Mouse (Mus musculus) embryonic facial prominence, embryonic 11.5 days (tissue): ENCODE results near the gene Ankrd22. TPM values are rescaled to one million over a fixed set of nuclear protein-coding genes. Genes with fewer than 3 reads are reported as not detected.

Source experiments
- ATAC-seq: fragments of 200-750 bp; cut with Nextera tagmentation; replicated peaks from 2 replicates; pipeline ENCODE4 v1.8.0; 2017; ENCODE audit warnings: low read depth; ENCODE audit not compliant: insufficient number of reproducible peaks, low FRiP score, low TSS enrichment
- DNase-seq: peaks from one replicate; pipeline ENCODE4 v3.0.0-alpha.2; 2015; ENCODE audit warnings: low spot score
- H3K27ac ChIP-seq: fragments of 300-500 bp; sonication (generic); replicated peaks from 2 replicates; pipeline ENCODE4 v1.5.1; 2014; ENCODE audit warnings: mild to moderate bottlenecking, low read depth, low read length, control low read depth
- H3K27me3 ChIP-seq: fragments of 300-500 bp; sonication (generic); 2 replicates; pipeline ENCODE4 v1.6.1; 2014; ENCODE audit warnings: mild to moderate bottlenecking, low read length, moderate library complexity, mixed read lengths; ENCODE audit not compliant: control insufficient read depth, insufficient read depth
- H3K36me3 ChIP-seq: fragments of 300-500 bp; sonication (generic); replicated peaks from 2 replicates; pipeline ENCODE4 v1.6.1; 2014; ENCODE audit warnings: low read depth, mild to moderate bottlenecking, low read length, moderate library complexity, mixed read lengths; ENCODE audit not compliant: control insufficient read depth, insufficient read depth
- H3K4me1 ChIP-seq: fragments of 300-500 bp; sonication (generic); 2 replicates; pipeline ENCODE4 v1.6.1; 2014; ENCODE audit warnings: low read length, mixed read lengths; ENCODE audit not compliant: control insufficient read depth, insufficient read depth
- H3K4me2 ChIP-seq: fragments of 300-500 bp; sonication (generic); 2 replicates; pipeline ENCODE4 v1.6.1; 2014; ENCODE audit warnings: low read depth, mild to moderate bottlenecking, control low read depth, low read length, moderate library complexity
- H3K4me3 ChIP-seq: fragments of 300-500 bp; sonication (generic); 2 replicates; pipeline ENCODE4 v1.5.1; 2014; ENCODE audit warnings: low read depth, low read length, control low read depth
- H3K9ac ChIP-seq: fragments of 300-500 bp; sonication (generic); replicated peaks from 2 replicates; pipeline ENCODE4 v1.6.1; 2014; ENCODE audit warnings: mild to moderate bottlenecking, control low read depth, low read length
- H3K9me3 ChIP-seq: fragments of 300-500 bp; sonication (generic); replicated peaks from 2 replicates; pipeline ENCODE4 v1.6.1; 2016; ENCODE audit warnings: mild to moderate bottlenecking, low read length, inconsistent platforms, mixed read lengths; ENCODE audit not compliant: control insufficient read depth
- WGBS: fragments of 180-500 bp; shearing (Covaris S2); extraction: QIAGEN DNeasy Blood & Tissue Kit; methylation state at CpG from one replicate; pipeline ENCODE4 v1.1.7; 2014; 5-methylcytosine and 5-hydroxymethylcytosine counted together
- polyA plus RNA-seq: library from polyadenylated mRNA; unstranded; fragments of >200 nt; fragmentation: Nextera tagmentation; extraction: Ambion mirVana; gene quantifications from 2 replicates; pipeline ENCODE4 v1.2.1, GENCODE M21; 2014

Ankrd22 gene
- polyA plus RNA-seq, 1 experiment from 2014 or later, result 0.69 TPM

- WGBS, result 85% methylated on average over 4 of the region's 4 CpGs
- Histone ChIP-seq H3K36me3 (no peaks in the 10 kb centered on the region), H3K27ac (no peak within 1 kb of the TSS), H3K9ac (no peak within 1 kb of the TSS), H3K4me2 (no peak within 1 kb of the TSS), H3K9me3 (no peaks in the 10 kb centered on the region), H3K4me1 (no peaks in the 10 kb centered on the region), H3K4me3 (no peak within 1 kb of the TSS), H3K27me3 (no peaks in the 10 kb centered on the region)
- ATAC-seq (no peak), DNase-seq (no peak)
These were observed 65.2 kb downstream of the Ankrd22 start, which contains the start of gene Lipm for GRCm38 (mm10) chr19:34100633-34101032. Gene Lipm (plus strand): TSS chr19:34100933.

- 80% methylated on average over 1 of the region's 1 CpGs for WGBS
- Histone ChIP-seq H3K4me3 (no peak overlapping the region), H3K27ac (no peak overlapping the region), H3K36me3 (no peaks in the 10 kb centered on the region), H3K27me3 (no peaks in the 10 kb centered on the region), H3K4me2 (no peak overlapping the region), H3K9ac (no peak overlapping the region), H3K4me1 (no peaks in the 10 kb centered on the region), H3K9me3 (no peaks in the 10 kb centered on the region)
- ATAC-seq (no peak), DNase-seq (no peak)
These were observed 69.6 kb downstream of the Ankrd22 start for GRCm38 (mm10) chr19:34096228-34096627.

GRCm38 (mm10) chr19:34095381-34095780 lies 70.5 kb downstream of the Ankrd22 start:
- no peak for ATAC-seq
- no peaks in the 10 kb centered on the region for H3K4me1 ChIP-seq
- no peak for DNase-seq

GRCm38 (mm10) chr19:34089011-34089680 lies 76.7 kb downstream of the Ankrd22 start:
- H3K9me3 ChIP-seq, result no peaks in the 10 kb centered on the region
- no peak overlapping the region for H3K9ac ChIP-seq
- H3K4me2 ChIP-seq, result no peak overlapping the region
- no peak overlapping the region for H3K27ac ChIP-seq
- no peaks in the 10 kb centered on the region for H3K27me3 ChIP-seq
- no peaks in the 10 kb centered on the region for H3K4me1 ChIP-seq
- DNase-seq (no peak), ATAC-seq (no peak)
- no peak overlapping the region for H3K4me3 ChIP-seq
- WGBS, result 70% methylated on average over 3 of the region's 3 CpGs
- H3K36me3 ChIP-seq, result no peaks in the 10 kb centered on the region

More at GRCm38 (mm10) chr19:34095381-34095780, 70.5 kb downstream of the Ankrd22 start:
- 82% methylated on average over 5 of the region's 5 CpGs for WGBS
- Histone ChIP-seq H3K4me3 (no peak overlapping the region), H3K9me3 (no peaks in the 10 kb centered on the region), H3K4me2 (no peak overlapping the region), H3K9ac (no peak overlapping the region), H3K36me3 (no peaks in the 10 kb centered on the region), H3K27me3 (no peaks in the 10 kb centered on the region), H3K27ac (no peak overlapping the region)

DNA sequence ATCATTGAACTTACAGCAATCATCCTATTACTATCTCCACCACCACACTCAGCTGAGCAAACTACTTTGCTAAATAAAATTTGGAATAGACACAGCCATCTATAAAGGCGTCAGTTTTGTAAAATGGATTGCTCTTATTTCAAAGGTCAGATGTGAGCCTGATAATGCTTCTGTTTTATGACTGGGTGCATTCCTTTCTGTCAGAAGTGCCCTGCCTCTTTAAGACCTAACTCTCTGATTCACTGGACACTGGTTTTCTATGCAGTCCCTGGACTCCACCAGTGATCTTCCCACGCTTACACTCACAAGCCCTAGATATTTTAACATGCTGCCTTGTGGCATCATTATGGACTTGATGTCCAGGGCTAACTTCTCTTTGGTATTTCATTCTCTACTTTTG lies 87.7 kb downstream of the Ankrd22 start:
- H3K27ac ChIP-seq, result no peak overlapping the region
- no peak overlapping the region for H3K4me2 ChIP-seq
- no peaks in the 10 kb centered on the region for H3K36me3 ChIP-seq
- no peaks in the 10 kb centered on the region for H3K4me1 ChIP-seq
- ATAC-seq, result no peak
- H3K9me3 ChIP-seq, result no peaks in the 10 kb centered on the region
- DNase-seq, result no peak
- no peaks in the 10 kb centered on the region for H3K27me3 ChIP-seq
- 82% methylated on average over 2 of the region's 2 CpGs for WGBS
- H3K9ac ChIP-seq, result no peak overlapping the region
- no peak overlapping the region for H3K4me3 ChIP-seq

DNA sequence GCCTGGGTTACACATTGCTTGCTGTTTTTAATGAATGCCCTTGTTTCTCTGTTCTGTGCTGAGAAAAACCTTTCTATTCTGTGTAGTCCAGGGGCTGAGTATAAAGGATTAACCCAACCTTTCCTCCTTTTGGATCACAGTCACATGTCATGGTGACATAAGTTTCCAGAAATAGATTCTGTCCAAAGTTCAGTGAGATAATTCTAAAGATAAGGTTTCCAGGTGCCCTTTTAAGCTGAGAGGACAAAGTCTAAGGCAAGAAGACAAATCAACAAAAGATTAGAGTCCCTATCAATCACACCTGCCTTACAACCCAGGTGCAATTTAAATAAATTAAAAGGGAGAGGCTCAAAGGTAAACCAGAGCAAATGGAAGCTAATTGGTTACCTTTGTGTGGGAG lies 91.6 kb downstream of the Ankrd22 start:
- H3K4me2 ChIP-seq, result no peak overlapping the region
- no peak overlapping the region for H3K4me3 ChIP-seq
- H3K9me3 ChIP-seq, result no peaks in the 10 kb centered on the region
- no peaks in the 10 kb centered on the region for H3K4me1 ChIP-seq
- H3K9ac ChIP-seq, result no peak overlapping the region
- no peaks in the 10 kb centered on the region for H3K36me3 ChIP-seq
- H3K27ac ChIP-seq, result no peak overlapping the region
- DNase-seq (no peak), ATAC-seq (no peak)
- H3K27me3 ChIP-seq, result no peaks in the 10 kb centered on the region

Other genes starting within 250 kb of the Ankrd22 start
- not detected in 2 replicates for gene Lipf, start 204.9 kb downstream of the Ankrd22 start, polyA plus RNA-seq
- not detected in 2 replicates for gene Lipk, start 157.8 kb downstream of the Ankrd22 start, polyA plus RNA-seq
- not detected in 2 replicates for gene Lipn, start 98.7 kb downstream of the Ankrd22 start, polyA plus RNA-seq
- gene Lipm, start 65.1 kb downstream of the Ankrd22 start, polyA plus RNA-seq, result 0.08 and 0.24 TPM in 2 replicates
- gene Stambpl1, start 26.2 kb upstream of the Ankrd22 start, polyA plus RNA-seq, result 6.7 and 7.2 TPM in 2 replicates
- gene Acta2, start 89.5 kb upstream of the Ankrd22 start, polyA plus RNA-seq, result 53.3 and 59.8 TPM in 2 replicates
- gene Fas, start 124.6 kb upstream of the Ankrd22 start, polyA plus RNA-seq, result 0.74 and 1.8 TPM in 2 replicates